Mouse (Mus musculus): ENCODE results near the gene Rasl11b.

The Rasl11b gene

DNA sequence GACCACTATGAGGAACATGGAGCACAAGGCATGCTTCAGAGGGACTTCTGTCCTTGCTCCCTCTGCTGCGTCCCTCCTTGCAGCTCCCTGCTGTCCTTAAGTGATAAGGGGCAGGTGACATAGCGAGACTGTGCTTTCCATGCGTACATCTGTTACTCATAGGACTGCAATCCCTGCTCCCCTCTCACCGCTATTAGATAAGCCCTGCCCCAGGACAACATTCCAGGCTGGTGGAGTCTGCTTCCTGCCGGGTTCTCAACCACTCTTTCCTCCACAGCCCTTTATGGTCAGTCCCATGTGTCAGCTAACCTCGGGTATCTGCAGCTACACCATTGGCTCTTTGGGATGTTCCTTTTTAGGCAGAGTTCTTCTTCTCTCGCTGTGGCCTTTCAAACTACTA, 13.4 kb downstream of the Rasl11b start:
- no peak for DNase-seq (ENCODE audit: low spot score in 2 of 2)

DNA sequence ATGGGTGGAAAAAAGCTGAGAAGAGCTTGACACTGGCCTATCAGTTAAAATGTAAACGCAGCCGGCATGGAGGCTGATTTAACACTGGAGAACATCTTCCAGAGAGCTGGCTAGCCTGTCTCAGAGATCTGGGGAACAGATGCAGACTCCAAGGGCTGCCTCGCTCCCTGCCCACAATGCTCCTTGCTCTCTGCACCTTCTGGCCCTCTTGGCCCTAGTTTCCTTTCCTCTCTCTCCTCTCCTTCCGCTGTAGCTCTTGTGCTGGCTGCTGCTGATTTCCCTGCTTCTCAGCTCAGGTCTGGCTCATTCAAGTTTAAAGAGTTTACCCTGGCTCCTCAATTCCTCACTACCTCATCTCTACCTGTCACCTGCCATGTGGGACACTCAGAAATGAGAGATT, 14.6 kb downstream of the Rasl11b start:
- no peak for DNase-seq (ENCODE audit: low spot score in 2 of 2)

DNA sequence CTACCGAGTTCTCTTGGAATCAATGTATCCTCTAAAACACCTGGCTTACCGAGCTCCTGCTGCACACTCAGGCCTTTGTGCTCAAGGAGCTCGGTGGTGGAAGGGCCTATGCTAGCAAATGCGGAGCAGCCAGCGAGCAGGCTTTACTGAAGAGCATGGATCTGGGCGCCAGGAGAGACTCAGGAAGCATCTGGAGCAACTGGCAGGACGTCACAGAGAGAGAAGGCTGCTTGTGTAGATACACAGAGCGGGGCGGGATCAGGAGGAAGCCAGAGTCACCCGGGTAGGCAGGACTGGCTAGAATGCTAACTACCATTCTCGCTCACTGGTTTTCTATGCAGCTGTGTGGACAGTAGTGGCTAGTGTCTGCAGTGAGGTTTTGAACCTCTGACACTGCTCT, 16.3 kb downstream of the Rasl11b start:
- no peak for DNase-seq (ENCODE audit: low spot score in 2 of 2)

DNA sequence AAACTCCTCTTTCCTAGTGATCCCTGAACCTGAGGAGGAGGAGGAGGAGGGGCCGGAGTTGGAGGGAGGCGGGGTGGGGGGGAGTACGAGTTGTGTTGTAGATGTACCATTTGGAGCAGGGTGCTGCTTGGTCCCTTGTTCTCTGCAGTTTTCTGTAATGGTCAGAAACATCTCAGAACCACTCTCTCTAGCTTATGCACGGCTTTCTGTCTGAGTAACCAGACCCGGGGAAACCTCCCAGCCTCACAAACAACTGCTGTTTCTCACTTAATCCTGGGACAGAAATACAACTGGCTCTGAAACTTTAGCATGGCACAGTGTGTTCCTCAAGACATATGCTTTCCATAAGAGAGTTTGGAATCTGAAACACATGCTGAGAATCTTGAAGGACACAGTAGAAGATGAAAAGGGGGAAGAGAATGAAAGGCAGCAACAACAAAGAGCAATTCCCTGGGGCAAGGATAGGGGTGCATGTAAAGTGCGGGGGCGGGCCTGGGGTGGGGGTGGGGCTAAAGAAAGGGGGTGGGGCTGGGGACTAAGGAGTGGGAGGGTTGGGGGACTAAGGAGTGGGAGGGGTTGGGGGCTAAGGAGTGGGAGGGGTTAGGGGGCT, 19.5 kb downstream of the Rasl11b start:
- DNase-seq (ENCODE audit: low spot score in 2 of 2): no peak

DNA sequence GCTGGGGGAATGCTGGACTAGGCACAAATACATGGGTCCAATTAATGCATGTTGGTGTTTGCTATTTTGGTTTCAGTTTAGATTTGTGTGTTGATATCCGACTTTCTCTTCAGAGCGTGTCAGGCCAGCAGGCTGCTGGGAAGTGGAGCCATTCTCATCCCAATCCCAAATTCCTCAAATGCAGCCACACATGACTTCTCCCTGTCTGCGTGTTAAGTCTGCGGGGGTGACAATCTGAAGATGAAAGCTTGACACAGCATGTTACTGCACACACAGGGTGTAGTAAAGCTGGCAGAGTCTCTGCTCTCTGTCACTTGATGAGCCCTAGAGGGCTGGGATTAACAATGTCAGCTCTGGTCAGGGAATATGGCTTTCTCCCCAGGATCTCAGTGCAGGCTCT, 20.0 kb downstream of the Rasl11b start:
- no peak for DNase-seq (ENCODE audit: low spot score in 2 of 2)

DNA sequence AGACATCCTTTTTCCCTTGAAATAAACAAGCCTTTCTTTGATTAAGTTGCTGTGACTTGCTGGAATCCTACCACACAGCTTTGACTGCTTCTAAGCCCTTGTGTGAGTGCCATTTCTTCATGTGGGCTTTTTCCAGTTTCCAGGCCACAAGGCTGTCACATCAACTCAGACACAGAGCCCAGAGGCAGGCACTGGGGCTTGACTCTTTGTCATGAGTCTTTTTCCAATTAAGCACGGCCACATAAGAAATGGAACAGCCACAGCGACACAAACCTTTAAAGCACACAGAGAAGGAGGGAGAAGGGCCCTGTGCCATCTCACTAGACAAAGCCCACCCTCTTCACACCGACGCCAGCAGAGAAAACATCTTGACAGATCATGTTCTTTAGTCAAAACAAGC, 23.4 kb downstream of the Rasl11b start:
- DNase-seq (ENCODE audit: low spot score in 2 of 2): no peak

DNA sequence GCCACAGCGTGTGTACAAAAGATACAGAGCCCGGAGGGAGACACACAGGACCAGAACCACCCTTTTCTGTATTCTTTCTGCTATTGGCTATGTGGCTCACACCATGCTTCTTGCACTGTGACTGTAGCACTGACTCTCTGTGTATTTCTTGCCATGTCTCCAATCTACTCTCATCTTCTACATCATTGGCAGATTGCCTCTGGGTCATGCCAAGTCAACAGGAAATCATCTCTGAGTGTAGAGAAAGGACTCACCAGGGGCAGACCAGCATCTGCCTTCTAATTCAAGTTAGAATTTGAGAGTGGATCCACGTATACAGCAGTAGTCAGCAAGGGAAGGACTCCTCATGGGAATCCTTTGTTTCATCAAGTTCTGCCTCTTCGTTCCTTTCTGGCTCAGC, 27.5 kb downstream of the Rasl11b start:
- no peak for DNase-seq (ENCODE audit: low spot score in 2 of 2)

DNA sequence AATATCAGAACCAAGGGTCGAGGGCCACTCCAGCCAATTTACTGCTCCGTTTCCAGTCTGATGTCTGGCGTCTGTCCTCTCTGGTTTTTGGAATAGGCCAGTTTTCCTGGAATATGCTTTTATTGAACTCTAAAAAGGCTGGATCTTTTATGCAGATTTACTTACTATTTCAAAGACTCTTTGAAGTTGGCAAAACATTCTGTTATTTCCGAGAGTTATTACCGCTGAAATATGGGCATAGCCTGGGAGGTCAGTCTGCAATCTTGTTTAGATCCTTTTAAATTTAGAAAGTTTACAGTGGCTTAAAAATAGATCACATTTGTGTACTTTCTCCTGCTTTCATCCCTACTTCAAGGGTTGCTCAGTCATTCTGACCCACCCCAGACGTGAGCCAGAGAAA, 29.4 kb downstream of the Rasl11b start:
- DNase-seq (ENCODE audit: low spot score in 2 of 2): no peak

DNA sequence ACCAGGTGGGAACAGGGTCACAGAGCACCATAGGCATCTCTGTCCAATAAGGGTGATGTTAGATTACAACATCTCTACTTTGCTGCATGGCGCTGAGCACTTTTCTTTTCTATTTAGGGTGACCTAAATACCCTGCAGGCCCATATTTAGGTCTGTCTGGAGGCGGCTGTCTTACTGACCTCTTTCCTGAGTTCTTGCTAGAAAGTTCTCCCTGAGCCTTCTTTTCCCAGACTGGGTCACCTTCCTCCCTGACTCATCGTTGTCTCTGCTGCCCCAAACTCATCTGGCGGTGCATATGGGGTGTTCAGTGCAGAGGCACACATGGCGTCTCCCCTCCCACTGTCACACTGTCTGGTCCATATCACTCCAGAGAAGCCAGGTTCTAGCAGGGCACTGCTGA, 31.1 kb downstream of the Rasl11b start:
- DNase-seq (ENCODE audit: low spot score in 2 of 2): no peak

DNA sequence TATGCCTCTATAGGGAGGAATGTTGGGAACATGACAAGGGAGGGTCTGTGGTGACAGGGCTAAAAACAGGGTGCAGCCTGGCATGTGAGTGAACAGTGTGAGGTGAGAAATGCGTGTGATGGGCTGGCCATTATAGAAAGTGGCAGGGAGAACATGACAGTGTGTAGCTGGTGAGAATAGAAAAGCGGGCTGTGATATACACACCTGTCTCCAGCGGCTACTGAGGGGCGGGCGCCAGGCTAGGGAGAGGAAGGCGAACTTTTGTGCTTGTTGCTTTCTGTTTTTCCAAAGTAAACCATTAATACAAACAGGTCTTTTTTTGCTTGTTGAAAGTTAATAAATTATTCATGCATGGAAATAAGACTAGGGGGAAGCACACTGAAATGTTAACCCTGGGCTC, 32.3 kb downstream of the Rasl11b start:
- DNase-seq (ENCODE audit: low spot score in 2 of 2): no peak

DNA sequence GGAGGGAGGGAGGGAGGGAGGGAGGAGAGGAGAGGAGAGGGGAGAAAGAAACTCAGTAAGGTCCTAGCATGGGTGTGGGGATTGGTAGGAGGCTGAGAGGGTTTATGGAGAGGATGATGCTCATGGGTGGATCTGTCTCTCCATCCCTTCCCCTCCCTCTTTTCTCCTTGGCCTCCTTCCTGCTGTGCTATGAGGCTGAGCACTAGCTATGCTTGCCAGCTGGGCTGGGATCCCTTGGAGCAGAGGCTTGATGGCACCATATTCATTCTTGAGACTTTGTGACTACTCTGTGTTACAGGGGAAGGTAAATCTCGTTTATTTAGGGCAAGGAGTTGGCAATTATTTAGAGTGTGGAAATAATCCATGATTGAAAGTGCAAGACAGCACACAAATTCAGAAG, 33.9 kb downstream of the Rasl11b start:
- no peak for DNase-seq (ENCODE audit: low spot score in 2 of 2)

DNA sequence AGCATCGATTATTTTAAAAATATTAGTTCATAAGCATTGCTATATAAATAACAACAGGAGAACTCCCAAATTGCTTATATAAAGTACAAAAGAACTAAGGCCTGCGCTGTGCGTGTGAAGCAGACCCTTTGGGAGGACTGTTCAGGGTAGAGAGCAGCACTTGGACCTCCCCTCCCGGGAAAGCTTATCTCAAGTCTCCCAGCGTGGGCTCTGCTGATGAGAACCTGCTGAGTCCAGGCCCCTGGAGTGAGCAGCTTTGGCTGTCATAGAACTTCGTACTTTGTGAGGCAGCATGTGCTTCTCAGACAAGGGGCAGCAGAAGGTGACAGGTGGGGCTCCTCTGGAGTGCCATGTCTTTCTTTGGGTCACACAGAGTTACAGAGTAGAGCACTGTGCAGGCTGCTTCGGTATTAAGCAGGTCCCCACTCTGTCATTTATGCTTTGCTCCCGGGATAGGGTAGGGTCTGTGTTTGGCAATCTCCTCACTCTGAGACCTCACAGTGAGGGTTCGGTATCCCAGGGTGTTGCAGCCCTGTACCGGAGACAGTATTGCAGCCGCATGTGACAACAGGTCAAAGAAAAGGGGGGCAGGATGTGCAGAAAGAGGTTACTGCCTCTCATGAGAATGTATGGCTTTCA, 34.8 kb downstream of the Rasl11b start:
- no peak for DNase-seq (ENCODE audit: low spot score in 2 of 2)

DNA sequence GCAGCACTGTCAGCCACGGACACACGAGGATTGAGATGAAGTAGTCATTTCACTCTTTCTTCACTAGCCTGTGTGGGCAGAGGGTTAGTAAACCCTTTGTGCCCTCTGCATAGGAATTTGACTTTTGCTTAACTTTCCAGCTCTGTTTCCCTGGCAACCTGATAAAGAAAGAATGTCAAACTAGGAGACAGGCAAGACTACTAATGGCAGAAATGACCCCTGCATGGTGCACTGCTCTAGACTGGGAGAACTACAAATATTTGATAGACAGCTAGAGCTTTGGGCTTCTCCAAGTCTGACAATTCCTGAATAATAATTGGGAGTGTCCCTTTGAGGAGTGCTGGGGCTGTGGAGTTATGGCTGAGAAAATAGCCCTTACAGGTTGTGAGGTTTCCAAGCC, 35.4 kb downstream of the Rasl11b start:
- no peak for DNase-seq (ENCODE audit: low spot score in 2 of 2)

DNA sequence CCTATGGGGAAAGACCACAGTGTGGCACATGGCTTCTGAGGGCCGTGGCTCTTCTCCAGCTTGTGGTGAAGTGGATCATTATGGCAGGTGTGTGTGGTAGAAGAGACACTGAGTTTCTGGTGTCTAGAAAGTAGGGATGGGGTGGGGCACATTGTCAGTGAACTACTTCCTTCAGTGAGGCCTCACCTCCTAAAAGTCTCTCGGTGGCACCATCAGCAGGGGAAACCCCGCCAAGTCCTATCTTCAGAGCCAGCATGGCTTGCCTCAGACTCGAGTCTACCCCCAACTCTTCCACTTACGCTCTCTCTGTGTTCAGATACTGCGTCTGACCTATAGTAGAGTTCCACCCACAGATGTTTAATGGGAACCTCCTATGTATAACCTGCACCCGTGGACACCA, 38.7 kb downstream of the Rasl11b start:
- no peak for DNase-seq (ENCODE audit: low spot score in 2 of 2)

DNA sequence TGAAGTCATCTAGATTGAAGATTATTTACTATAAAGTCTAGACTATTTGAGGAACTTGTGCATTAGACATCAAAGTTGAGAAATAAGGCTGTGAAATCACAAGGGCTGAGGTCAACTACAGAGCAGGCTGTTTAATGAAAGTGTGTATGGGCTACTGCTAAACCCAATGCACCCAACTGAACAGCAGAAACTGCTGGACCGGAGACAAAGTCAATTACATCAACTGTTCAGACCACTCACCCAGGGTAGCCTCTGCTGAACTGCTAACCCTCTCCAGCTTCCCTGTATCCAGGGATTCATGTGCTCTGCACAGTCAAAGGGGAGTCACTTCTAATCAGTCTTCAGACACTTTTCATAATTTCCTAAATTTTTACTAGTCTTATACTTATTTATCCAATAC, 44.3 kb downstream of the Rasl11b start:
- no peak for DNase-seq (ENCODE audit: low spot score in 2 of 2)

DNA sequence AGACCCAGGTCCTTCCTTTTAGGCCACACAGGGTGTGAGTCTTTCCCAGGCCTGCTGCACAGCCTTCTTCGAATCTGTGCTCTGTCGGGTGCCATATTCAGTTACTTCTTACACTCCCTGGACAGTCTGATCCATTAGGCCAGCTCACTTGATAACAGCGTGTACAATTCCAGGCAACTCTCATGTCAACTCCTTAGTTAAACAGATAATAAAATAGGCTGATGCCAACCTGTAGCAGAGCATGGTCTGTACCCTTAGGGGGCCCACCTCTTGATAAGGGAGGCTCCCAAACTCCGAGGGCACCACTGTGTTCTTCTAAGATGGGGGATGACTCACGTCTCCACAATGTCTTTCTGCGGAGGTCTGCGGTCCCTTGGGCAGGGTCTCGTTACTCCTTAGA, 45.2 kb downstream of the Rasl11b start:
- no peak for DNase-seq (ENCODE audit: low spot score in 2 of 2)

DNA sequence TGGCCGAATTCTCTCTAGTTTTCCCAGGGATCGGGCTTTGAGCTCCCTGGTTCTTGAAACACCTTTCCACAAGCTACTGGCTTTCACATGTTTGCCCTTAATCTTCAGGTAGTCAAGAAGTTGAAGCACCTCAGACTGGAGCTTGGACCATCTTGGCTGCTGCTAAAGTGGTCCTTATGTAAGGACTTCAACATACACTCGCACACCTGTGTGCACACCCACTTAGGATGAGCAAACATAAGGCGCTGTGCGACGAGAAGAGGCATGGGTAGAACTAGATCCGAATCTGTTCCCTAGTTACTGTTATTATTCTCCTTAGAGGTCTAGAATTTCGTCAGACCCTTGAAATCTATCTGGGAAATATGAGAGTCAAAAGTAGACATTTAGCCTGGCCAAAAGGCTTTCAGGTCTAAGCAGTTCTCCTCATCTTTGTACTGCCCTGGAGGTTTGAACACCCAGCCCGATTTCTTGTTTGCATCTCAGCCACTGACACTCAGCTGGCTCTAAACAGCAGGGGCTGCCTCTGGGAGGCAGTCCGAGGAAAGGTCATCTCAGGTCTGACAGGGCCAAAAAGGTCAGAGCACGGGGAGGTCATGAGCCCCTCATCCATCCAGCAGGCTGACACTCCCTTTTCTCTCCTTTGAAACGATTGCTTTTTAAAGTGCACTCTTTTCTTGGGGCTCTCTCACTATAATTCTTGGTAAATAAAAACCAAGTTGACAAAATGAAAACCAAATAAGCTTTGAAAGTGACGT, 46.0 kb downstream of the Rasl11b start:
- no peak for DNase-seq (ENCODE audit: low spot score in 2 of 2)

DNA sequence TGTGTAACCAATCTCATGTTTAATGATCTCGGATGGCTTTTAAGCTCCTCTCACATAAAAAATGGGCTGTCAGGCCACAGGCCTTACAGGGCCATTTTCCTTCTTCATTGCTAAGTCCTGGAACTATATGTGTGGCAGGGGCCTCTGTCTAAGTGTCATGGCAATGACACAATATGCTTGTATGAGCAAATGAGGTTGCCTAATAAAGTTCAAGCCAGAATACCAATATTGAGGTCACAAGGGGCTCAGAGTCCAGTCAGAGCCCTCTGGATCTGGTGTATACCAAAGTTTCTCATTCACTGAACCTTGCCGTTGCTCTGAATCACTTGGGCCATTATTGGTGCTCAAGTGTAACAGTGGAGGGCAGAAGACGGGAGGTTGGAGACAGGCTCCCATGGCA, 47.6 kb downstream of the Rasl11b start:
- DNase-seq (ENCODE audit: low spot score in 2 of 2): no peak

DNA sequence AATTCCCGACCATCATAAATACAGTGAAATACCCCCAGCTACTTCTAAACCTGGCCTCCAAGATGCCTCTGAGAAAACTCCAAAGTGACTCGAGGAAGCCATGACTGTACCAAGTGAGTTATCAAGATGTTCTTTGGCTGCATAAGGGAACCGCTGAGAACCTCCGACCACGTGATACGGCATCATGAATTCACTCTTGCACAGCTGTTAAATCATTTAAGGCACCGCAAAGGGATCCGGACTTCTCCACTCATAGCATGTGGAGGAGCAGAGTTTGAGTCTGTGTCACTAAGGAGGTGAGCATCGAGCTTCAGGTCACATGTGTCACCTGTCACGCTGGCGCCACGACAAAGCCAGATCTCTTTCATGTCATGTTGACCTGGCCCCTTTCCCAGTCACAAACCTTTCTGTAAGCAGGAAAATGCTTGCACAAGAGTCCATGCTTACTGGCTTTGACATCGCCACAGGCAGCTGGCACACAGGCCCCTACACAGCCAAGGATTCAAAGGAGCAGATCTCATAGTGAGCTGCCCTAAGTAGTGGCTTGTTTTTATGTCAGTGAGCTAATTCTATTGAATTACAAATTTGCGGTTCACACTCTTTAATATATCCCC, 49.4 kb downstream of the Rasl11b start:
- DNase-seq (ENCODE audit: low spot score in 2 of 2): no peak

DNA sequence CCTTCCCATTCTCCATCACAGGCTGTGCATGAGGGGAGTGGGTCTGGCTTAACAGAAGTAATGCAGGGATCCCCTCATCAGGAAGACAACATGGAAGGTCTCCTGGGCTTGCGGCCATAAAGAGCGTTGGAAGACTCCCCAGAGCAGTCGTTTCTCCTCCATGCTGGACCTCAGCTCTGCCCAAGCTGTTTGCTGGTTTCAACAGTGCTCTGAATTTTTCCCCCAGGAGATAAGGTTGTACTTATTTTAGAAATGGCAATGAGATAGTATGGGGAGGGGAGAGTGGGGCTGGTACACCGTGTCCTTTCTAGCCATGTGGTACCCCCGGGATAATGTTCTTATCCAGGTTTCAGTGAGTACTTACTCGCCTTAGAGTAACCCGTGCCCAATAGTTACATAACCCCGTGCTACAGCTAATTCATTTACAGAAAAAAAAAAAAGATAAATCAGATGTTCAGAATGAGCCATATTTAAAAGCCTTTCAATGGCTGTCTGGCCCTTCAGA, 50.6 kb downstream of the Rasl11b start:
- no peak for DNase-seq (ENCODE audit: low spot score in 2 of 2)

DNA sequence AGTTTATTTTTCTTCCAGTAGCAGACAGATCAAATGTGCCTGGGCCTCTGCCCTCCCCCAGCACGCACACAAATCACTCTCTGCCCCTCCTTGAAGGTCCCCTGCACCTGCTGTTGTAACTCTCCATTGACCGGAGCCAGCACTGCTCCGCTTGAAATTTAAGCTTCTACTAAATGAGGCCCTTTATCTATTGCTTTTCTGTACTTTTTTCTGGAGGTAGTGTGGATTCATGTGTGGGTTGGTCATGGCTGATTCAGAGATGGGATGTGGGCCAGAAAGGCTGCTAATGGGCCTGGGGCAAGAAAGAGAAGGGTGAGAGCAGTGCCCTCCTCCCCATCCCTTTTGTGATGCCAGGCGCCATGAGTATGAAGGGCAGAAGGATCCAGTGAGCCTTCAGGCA, 51.4 kb downstream of the Rasl11b start:
- no peak for DNase-seq (ENCODE audit: low spot score in 2 of 2)

DNA sequence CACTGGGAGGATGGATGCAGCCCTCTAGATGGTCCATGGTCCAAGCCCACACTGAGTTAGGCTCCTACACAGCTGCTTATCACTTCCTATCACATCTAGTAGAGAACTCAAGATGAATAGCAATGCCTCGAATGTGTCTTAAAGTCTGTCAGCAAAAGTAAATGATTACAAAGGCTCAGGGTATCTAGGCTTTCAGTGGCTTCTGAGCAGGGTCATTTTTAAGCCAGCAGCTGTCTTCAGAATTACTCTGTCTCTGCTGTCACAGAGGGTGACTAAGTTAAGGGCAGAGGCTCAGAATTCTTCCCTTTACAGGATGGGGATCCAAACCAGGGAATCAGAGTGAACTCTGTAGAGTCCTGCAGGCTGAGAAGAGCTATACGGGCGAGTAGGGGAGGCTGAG, 51.9 kb downstream of the Rasl11b start:
- no peak for DNase-seq (ENCODE audit: low spot score in 2 of 2)
